Mouse (Mus musculus): ENCODE measurements around the gene Plet1. TPM values are rescaled to one million over a fixed set of nuclear protein-coding genes. Genes with fewer than 3 reads are reported as not detected.

Plet1 gene
- polyA plus RNA-seq, 1 experiment = not detected

GRCm38 (mm10) chr9:50500974-50501501, 6.7 kb downstream of the Plet1 start:
- Histone ChIP-seq H3K4me1 (ENCODE audit: control insufficient read depth, insufficient read depth, low read length) (peaks cover 30% of the 10 kb centered on the region), H3K27ac (ENCODE audit: insufficient read depth, low read depth, low read length) (no peak overlapping the region), H3K4me3 (ENCODE audit: insufficient read depth, low read length) (no peak overlapping the region)
- TF ChIP-seq CTCF (IDR thresholded peaks at IDR 0.05; ENCODE audit: low read depth, low read length) (no peak), POLR2A (IDR thresholded peaks at IDR 0.05; ENCODE audit: borderline replicate concordance, low read depth, low read length) (no peak)

- Histone ChIP-seq H3K4me1 (ENCODE audit: control insufficient read depth, insufficient read depth, low read length) (peaks cover 13% of the 10 kb centered on the region), H3K4me3 (ENCODE audit: insufficient read depth, low read length) (no peak overlapping the region), H3K27ac (ENCODE audit: insufficient read depth, low read depth, low read length) (no peak overlapping the region)
- no peak for TF ChIP-seq POLR2A (IDR thresholded peaks at IDR 0.05; ENCODE audit: borderline replicate concordance, low read depth, low read length)
- no peak for TF ChIP-seq CTCF (IDR thresholded peaks at IDR 0.05; ENCODE audit: low read depth, low read length)
Observed at GRCm38 (mm10) chr9:50502949-50503348, 8.6 kb downstream of the Plet1 start.

GRCm38 (mm10) chr9:50505405-50505804, 11.1 kb downstream of the Plet1 start:
- Histone ChIP-seq H3K4me1 (ENCODE audit: control insufficient read depth, insufficient read depth, low read length) (peaks cover 7% of the 10 kb centered on the region), H3K4me3 (ENCODE audit: insufficient read depth, low read length) (no peak overlapping the region), H3K27ac (ENCODE audit: insufficient read depth, low read depth, low read length) (no peak overlapping the region)
- no peak for TF ChIP-seq POLR2A (IDR thresholded peaks at IDR 0.05; ENCODE audit: borderline replicate concordance, low read depth, low read length)
- no peak for TF ChIP-seq CTCF (IDR thresholded peaks at IDR 0.05; ENCODE audit: low read depth, low read length)

- no peak overlapping the region for H3K4me3 ChIP-seq (ENCODE audit: insufficient read depth, low read length)
- no peak overlapping the region for H3K27ac ChIP-seq (ENCODE audit: insufficient read depth, low read depth, low read length)
- H3K4me1 ChIP-seq (ENCODE audit: control insufficient read depth, insufficient read depth, low read length) = peaks cover 4% of the 10 kb centered on the region
- no peak for TF ChIP-seq POLR2A (IDR thresholded peaks at IDR 0.05; ENCODE audit: borderline replicate concordance, low read depth, low read length)
Observed at GRCm38 (mm10) chr9:50507570-50507969, 13.2 kb downstream of the Plet1 start.

- Histone ChIP-seq H3K4me3 (ENCODE audit: insufficient read depth, low read length) (no peak overlapping the region), H3K27ac (ENCODE audit: insufficient read depth, low read depth, low read length) (no peak overlapping the region), H3K4me1 (ENCODE audit: control insufficient read depth, insufficient read depth, low read length) (peaks cover 8% of the 10 kb centered on the region)
- TF ChIP-seq POLR2A (IDR thresholded peaks at IDR 0.05; ENCODE audit: borderline replicate concordance, low read depth, low read length) (no peak), CTCF (IDR thresholded peaks at IDR 0.05; ENCODE audit: low read depth, low read length) (no peak)
Observed at GRCm38 (mm10) chr9:50515462-50515861, 21.1 kb downstream of the Plet1 start.

GRCm38 (mm10) chr9:50518781-50519180, 24.5 kb downstream of the Plet1 start:
- H3K4me1 ChIP-seq (ENCODE audit: control insufficient read depth, insufficient read depth, low read length) = peaks cover 9% of the 10 kb centered on the region
- H3K27ac ChIP-seq (ENCODE audit: insufficient read depth, low read depth, low read length) = no peak overlapping the region
- TF ChIP-seq POLR2A (IDR thresholded peaks at IDR 0.05; ENCODE audit: borderline replicate concordance, low read depth, low read length) = no peak
- TF ChIP-seq CTCF (IDR thresholded peaks at IDR 0.05; ENCODE audit: low read depth, low read length) = 0 out of 2 replicates have a peak, but pooled peaks have one; percentile 21
- no peak overlapping the region for H3K4me3 ChIP-seq (ENCODE audit: insufficient read depth, low read length)

- Histone ChIP-seq H3K27ac (ENCODE audit: insufficient read depth, low read depth, low read length) (no peak overlapping the region), H3K4me1 (ENCODE audit: control insufficient read depth, insufficient read depth, low read length) (peaks cover 12% of the 10 kb centered on the region), H3K4me3 (ENCODE audit: insufficient read depth, low read length) (no peak overlapping the region)
- TF ChIP-seq CTCF (IDR thresholded peaks at IDR 0.05; ENCODE audit: low read depth, low read length) (no peak), POLR2A (IDR thresholded peaks at IDR 0.05; ENCODE audit: borderline replicate concordance, low read depth, low read length) (no peak)
Observed at GRCm38 (mm10) chr9:50520748-50521147, 26.4 kb downstream of the Plet1 start.

- Histone ChIP-seq H3K4me3 (ENCODE audit: insufficient read depth, low read length) (no peak overlapping the region), H3K27ac (ENCODE audit: insufficient read depth, low read depth, low read length) (no peak overlapping the region), H3K4me1 (ENCODE audit: control insufficient read depth, insufficient read depth, low read length) (peaks cover 14% of the 10 kb centered on the region)
- TF ChIP-seq CTCF (IDR thresholded peaks at IDR 0.05; ENCODE audit: low read depth, low read length) = no peak
- TF ChIP-seq POLR2A (IDR thresholded peaks at IDR 0.05; ENCODE audit: borderline replicate concordance, low read depth, low read length) = no peak
Observed at GRCm38 (mm10) chr9:50521562-50521961, 27.2 kb downstream of the Plet1 start.

GRCm38 (mm10) chr9:50522574-50522973, 28.2 kb downstream of the Plet1 start:
- no peak overlapping the region for H3K27ac ChIP-seq (ENCODE audit: insufficient read depth, low read depth, low read length)
- H3K4me1 ChIP-seq (ENCODE audit: control insufficient read depth, insufficient read depth, low read length) = peaks cover 18% of the 10 kb centered on the region
- TF ChIP-seq POLR2A (IDR thresholded peaks at IDR 0.05; ENCODE audit: borderline replicate concordance, low read depth, low read length) = no peak
- no peak for TF ChIP-seq CTCF (IDR thresholded peaks at IDR 0.05; ENCODE audit: low read depth, low read length)
- H3K4me3 ChIP-seq (ENCODE audit: insufficient read depth, low read length) = no peak overlapping the region

- Histone ChIP-seq H3K4me1 (ENCODE audit: control insufficient read depth, insufficient read depth, low read length) (peaks cover 29% of the 10 kb centered on the region), H3K27ac (ENCODE audit: insufficient read depth, low read depth, low read length) (no peak overlapping the region), H3K4me3 (ENCODE audit: insufficient read depth, low read length) (no peak overlapping the region)
- TF ChIP-seq CTCF (IDR thresholded peaks at IDR 0.05; ENCODE audit: low read depth, low read length) (no peak), POLR2A (IDR thresholded peaks at IDR 0.05; ENCODE audit: borderline replicate concordance, low read depth, low read length) (no peak)
Observed at GRCm38 (mm10) chr9:50524936-50525335, 30.6 kb downstream of the Plet1 start.

- Histone ChIP-seq H3K4me3 (ENCODE audit: insufficient read depth, low read length) (no peak overlapping the region), H3K27ac (ENCODE audit: insufficient read depth, low read depth, low read length) (no peak overlapping the region), H3K4me1 (ENCODE audit: control insufficient read depth, insufficient read depth, low read length) (peaks cover 29% of the 10 kb centered on the region)
- TF ChIP-seq CTCF (IDR thresholded peaks at IDR 0.05; ENCODE audit: low read depth, low read length) (no peak), POLR2A (IDR thresholded peaks at IDR 0.05; ENCODE audit: borderline replicate concordance, low read depth, low read length) (no peak)
Observed at GRCm38 (mm10) chr9:50525585-50525984, 31.3 kb downstream of the Plet1 start.
